Mouse (Mus musculus) heart, adult 2 months (tissue): ENCODE measurements around the gene Kif28. TPM values are rescaled to one million over a fixed set of nuclear protein-coding genes. Genes with fewer than 3 reads are reported as not detected.
"Not testable (repeated sequence)": the region's sequence is repeated elsewhere in the genome, so short reads cannot be mapped to it uniquely, and the experiment has no call there.

ENCODE experiments used
- DNase-seq, 2 experiments: peaks; one replicate each; pipeline ENCODE4 v3.0.0; 2021
- H3K27ac ChIP-seq: fragments of 200-600 bp; 2 replicates; pipeline ENCODE4 v1.8.1; 2022
- H3K27me3 ChIP-seq: fragments of 200-500 bp; 2 replicates; pipeline ENCODE4 v1.6.1; 2012; ENCODE audit warnings: mild to moderate bottlenecking, low read length, inconsistent platforms, mixed read lengths; ENCODE audit not compliant: control insufficient read depth, insufficient read depth
- H3K36me3 ChIP-seq: fragments of 200-500 bp; 2 replicates; pipeline ENCODE4 v1.6.1; 2012; ENCODE audit warnings: low read length, inconsistent platforms; ENCODE audit not compliant: control insufficient read depth, insufficient read depth
- H3K4me1 ChIP-seq: fragments of 200-500 bp; 2 replicates; pipeline ENCODE4 v1.6.1; 2011; ENCODE audit warnings: low read length; ENCODE audit not compliant: control insufficient read depth, insufficient read depth
- H3K4me3 ChIP-seq: fragments of 200-600 bp; 2 replicates; pipeline ENCODE4 v1.8.1; 2022
- H3K79me2 ChIP-seq: fragments of 200-500 bp; replicated peaks from 2 replicates; pipeline ENCODE4 v1.6.1; 2012; ENCODE audit warnings: mild to moderate bottlenecking, inconsistent platforms, low read length, moderate library complexity, mixed read lengths; ENCODE audit not compliant: control insufficient read depth, insufficient read depth
- H3K9ac ChIP-seq: fragments of 200-500 bp; 2 replicates; pipeline ENCODE4 v1.6.1; 2012; ENCODE audit warnings: low read depth, mild to moderate bottlenecking, control low read depth, inconsistent platforms, low read length, mixed read lengths
- CTCF ChIP-seq: fragments of 200-600 bp; IDR thresholded peaks from 2 replicates; pipeline ENCODE4 v1.8.1; 2022; ENCODE audit warnings: antibody characterized with exemption, mild to moderate bottlenecking, moderate library complexity
- EP300 ChIP-seq: fragments of 200-500 bp; IDR thresholded peaks from 2 replicates; pipeline ENCODE4 v1.6.1; 2011; ENCODE audit warnings: low read depth, low read length, control low read depth; ENCODE audit not compliant: insufficient read depth
- POLR2A ChIP-seq: fragments of 200-500 bp; IDR thresholded peaks from 2 replicates; pipeline ENCODE4 v1.6.1; 2011; ENCODE audit warnings: mild to moderate bottlenecking, low read depth, low read length, control low read depth; ENCODE audit not compliant: insufficient read depth
- WGBS: fragments of 180-500 bp; shearing (Covaris S2); methylation state at CpG from one replicate; pipeline ENCODE4 v1.1.7; 2018; 5-methylcytosine and 5-hydroxymethylcytosine counted together
- intact Hi-C: fragments of 180-260 bp; cut with DNase I; formaldehyde crosslinking; loops from one replicate; pipeline ENCODE4 v1.15.1; 2025
- polyA plus RNA-seq: library from polyadenylated mRNA; depleted of rRNA; stranded (reverse); fragments of >200 nt; gene quantifications from 2 replicates; pipeline ENCODE4 v1.2.3, GENCODE M21; 2012
- total RNA-seq, 2 experiments: library from RNA; stranded (reverse); gene quantifications; 2 replicates each; pipeline ENCODE4 v1.2.3; 2021

The Kif28 gene
- total and polyA plus RNA-seq, 3 experiments: 0.25 to 0.66 (median 0.47) TPM

GRCm38 (mm10) chr1:179686348-179686747 is 58.7 kb downstream of the Kif28 start:
- Histone ChIP-seq H3K27ac (no peak overlapping the region), H3K4me1 (no peaks in the 10 kb centered on the region; the same call in 1 of the 2 replicates), H3K27me3 (no peaks in the 10 kb centered on the region), H3K9ac (no peak overlapping the region), H3K79me2 (no peaks in the 10 kb centered on the region), H3K36me3 (no peaks in the 10 kb centered on the region), H3K4me3 (no peak overlapping the region)
- intact Hi-C loops: no loop called here
- 77% methylated on average over 6 of the region's 6 CpGs for WGBS
- no peak for DNase-seq
- TF ChIP-seq POLR2A (no peak), EP300 (no peak), CTCF (no peak)

GRCm38 (mm10) chr1:179682753-179683152 is 62.3 kb downstream of the Kif28 start:
- H3K4me3 ChIP-seq, H3K36me3 ChIP-seq, intact Hi-C loops, H3K27me3 ChIP-seq, DNase-seq, H3K9ac ChIP-seq, H3K79me2 ChIP-seq, H3K4me1 ChIP-seq, H3K27ac ChIP-seq: not testable (repeated sequence)
- 85% methylated on average over 10 of the region's 10 CpGs for WGBS

- Histone ChIP-seq H3K27me3 (no peaks in the 10 kb centered on the region), H3K9ac (no peak overlapping the region), H3K4me3 (no peak overlapping the region), H3K4me1 (no peaks in the 10 kb centered on the region), H3K36me3 (peaks cover 5% of the 10 kb centered on the region), H3K79me2 (no peaks in the 10 kb centered on the region), H3K27ac (no peak overlapping the region)
- intact Hi-C loops: no loop called here
- 97% methylated on average over 4 of the region's 4 CpGs for WGBS
- TF ChIP-seq CTCF (no peak), POLR2A (no peak), EP300 (no peak)
- DNase-seq: no peak
These were observed 65.7 kb downstream of the Kif28 start for GRCm38 (mm10) chr1:179679326-179679725.

- WGBS: 91% methylated on average over 2 of the region's 2 CpGs
- H3K36me3 ChIP-seq: peaks cover 5% of the 10 kb centered on the region
- H3K4me1 ChIP-seq: no peaks in the 10 kb centered on the region
- intact Hi-C loops: no loop called here
- no peak overlapping the region for H3K27ac ChIP-seq
- no peak for TF ChIP-seq EP300
- TF ChIP-seq CTCF: no peak
- TF ChIP-seq POLR2A: no peak
- H3K79me2 ChIP-seq: no peaks in the 10 kb centered on the region
- DNase-seq: no peak
- no peak overlapping the region for H3K9ac ChIP-seq
- no peaks in the 10 kb centered on the region for H3K27me3 ChIP-seq
- no peak overlapping the region for H3K4me3 ChIP-seq
These were observed 68.0 kb downstream of the Kif28 start for GRCm38 (mm10) chr1:179677031-179677430.

- intact Hi-C loops: no loop called here
- H3K36me3 ChIP-seq: peaks cover 6% of the 10 kb centered on the region
- H3K9ac ChIP-seq: no peak overlapping the region
- TF ChIP-seq EP300 (no peak), POLR2A (no peak), CTCF (no peak)
- no peaks in the 10 kb centered on the region for H3K4me1 ChIP-seq
- no peaks in the 10 kb centered on the region for H3K79me2 ChIP-seq
- H3K27me3 ChIP-seq: no peaks in the 10 kb centered on the region
- no peak for DNase-seq
- no peak overlapping the region for H3K27ac ChIP-seq
- 92% methylated on average over 3 of the region's 3 CpGs for WGBS
- no peak overlapping the region for H3K4me3 ChIP-seq
These were observed 70.7 kb downstream of the Kif28 start for GRCm38 (mm10) chr1:179674355-179674754.

- H3K4me3 ChIP-seq: peak overlapping the region; percentile 91
- H3K4me1 ChIP-seq: peaks cover 2% of the 10 kb centered on the region
- H3K36me3 ChIP-seq: peaks cover 3% of the 10 kb centered on the region; the same call in 1 of the 2 replicates
- intact Hi-C loops: no loop called here
- peak overlapping the region; percentile 70 for H3K9ac ChIP-seq
- no peaks in the 10 kb centered on the region for H3K27me3 ChIP-seq
- DNase-seq: no peak
- H3K27ac ChIP-seq: peak overlapping the region; percentile 77
- WGBS: 16% methylated on average over 12 of the region's 12 CpGs
- TF ChIP-seq CTCF (peak; percentile 34), POLR2A (no peak)
- no peaks in the 10 kb centered on the region for H3K79me2 ChIP-seq
These were observed 76.1 kb downstream of the Kif28 start for GRCm38 (mm10) chr1:179668836-179669537.
